Comparison of ENCODE assay signal across 11 mouse cellular contexts in the genomic region with DNA sequence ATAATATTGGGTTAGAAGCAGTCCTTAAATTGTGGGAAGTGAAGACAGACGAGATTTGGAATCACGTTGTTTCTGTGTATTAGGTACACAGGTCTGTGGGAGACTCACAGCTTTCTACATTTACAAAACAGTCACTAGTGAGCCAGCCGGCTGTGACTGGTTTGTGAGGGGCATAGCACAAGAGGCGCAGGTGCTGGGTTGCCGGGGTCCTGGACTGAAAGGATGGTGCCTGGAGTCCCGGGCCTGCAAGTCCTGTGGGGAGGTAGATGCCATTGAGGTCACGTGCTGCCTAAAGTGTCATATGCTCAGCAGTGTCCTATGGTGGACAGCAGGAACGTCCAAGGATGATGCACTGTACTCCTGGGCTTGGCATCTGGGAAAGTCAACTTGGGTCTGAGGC. TPM values are rescaled to one million over a fixed set of nuclear protein-coding genes. Genes with fewer than 3 reads are reported as not detected.
DNase-seq lines count a peak whose midpoint lies in the region; ATAC-seq and TF ChIP-seq lines count a peak whose summit lies in the region.
"Had no signal": no experiment of that assay in that cellular context is flagged by ENCODE, and none has a peak within 500 bp of the region (broad histone marks: within the 10 kb centered on the region; RNA-seq: fewer than 3 reads in every experiment).

No protein-coding gene starts in this region.

- WGBS in forebrain, embryonic 12.5 days = 44% methylated on average over 8 of the region's 8 CpGs
- WGBS in forebrain, embryonic 15.5 days = 34% methylated on average over 8 of the region's 8 CpGs
- WGBS in kidney, embryonic 15.5 days = 26% methylated on average over 8 of the region's 8 CpGs
- 53% methylated on average over 8 of the region's 8 CpGs for WGBS in stomach, postnatal 0 days

- H3K9me3 ChIP-seq in forebrain, embryonic 12.5 days = no peaks in the 10 kb centered on the region
- no peaks in the 10 kb centered on the region for H3K9me3 ChIP-seq in forebrain, embryonic 15.5 days
- no peaks in the 10 kb centered on the region for H3K9me3 ChIP-seq in kidney, embryonic 15.5 days (replicated peaks)
- H3K9me3 ChIP-seq in stomach, postnatal 0 days (ENCODE audit: control insufficient read depth, low read length) = no peaks in the 10 kb centered on the region
- H3K9me3 ChIP-seq: embryonic facial prominence, embryonic 13.5 days had no signal

- H3K27me3 ChIP-seq in forebrain, embryonic 12.5 days = no peaks in the 10 kb centered on the region
- H3K27me3 ChIP-seq in forebrain, embryonic 15.5 days = no peaks in the 10 kb centered on the region
- H3K27me3 ChIP-seq in kidney, embryonic 15.5 days = no peaks in the 10 kb centered on the region
- no peaks in the 10 kb centered on the region for H3K27me3 ChIP-seq in stomach, postnatal 0 days (ENCODE audit: control insufficient read depth, insufficient read depth, low read length)
- H3K27me3 ChIP-seq: embryonic facial prominence, embryonic 13.5 days had no signal

- no peak for DNase-seq in kidney, adult 11 months
- peak; percentile 27 for DNase-seq in thymus, postnatal 0 days (ENCODE audit: low spot score)
- DNase-seq in thymus, adult 18-20 months = no peak
- no peak for DNase-seq in stomach, postnatal 0 days (ENCODE audit: low spot score)
- DNase-seq in thymus, postnatal 10 days (ENCODE audit: low spot score in 2 of 2) = no peak
- DNase-seq: gastrocnemius, postnatal 36 days had no signal

- no peak for TF ChIP-seq EP300 in stomach, postnatal 0 days (optimal IDR thresholded peaks at IDR 0.05)

- no peak overlapping the region for H3K9ac ChIP-seq in forebrain, embryonic 12.5 days
- no peak overlapping the region for H3K9ac ChIP-seq in forebrain, embryonic 15.5 days (replicated peaks)
- no peak overlapping the region for H3K9ac ChIP-seq in kidney, embryonic 15.5 days
- H3K9ac ChIP-seq in stomach, postnatal 0 days (ENCODE audit: low read length) = 0 out of 2 replicates have a peak overlapping the region, but pooled peaks have one; percentile 27
- H3K9ac ChIP-seq: embryonic facial prominence, embryonic 13.5 days had no signal

- H3K4me2 ChIP-seq in forebrain, embryonic 12.5 days = no peak overlapping the region
- no peak overlapping the region for H3K4me2 ChIP-seq in forebrain, embryonic 15.5 days (replicated peaks)
- H3K4me2 ChIP-seq in kidney, embryonic 15.5 days = peak overlapping the region; percentile 26; the same call in 1 of the 2 replicates
- H3K4me2 ChIP-seq in stomach, postnatal 0 days (replicated peaks; ENCODE audit: low read depth) = no peak overlapping the region
- H3K4me2 ChIP-seq: embryonic facial prominence, embryonic 13.5 days had no signal

- no peaks in the 10 kb centered on the region for H3K36me3 ChIP-seq in forebrain, embryonic 12.5 days (replicated peaks)
- H3K36me3 ChIP-seq in forebrain, embryonic 15.5 days = no peaks in the 10 kb centered on the region
- H3K36me3 ChIP-seq in kidney, embryonic 15.5 days = no peaks in the 10 kb centered on the region
- H3K36me3 ChIP-seq in stomach, postnatal 0 days (ENCODE audit: control insufficient read depth, insufficient read depth, low read length) = no peaks in the 10 kb centered on the region
- H3K36me3 ChIP-seq: embryonic facial prominence, embryonic 13.5 days had no signal

- no peak overlapping the region for H3K4me3 ChIP-seq in forebrain, embryonic 12.5 days (replicated peaks)
- H3K4me3 ChIP-seq in forebrain, embryonic 15.5 days = no peak overlapping the region
- no peak overlapping the region for H3K4me3 ChIP-seq in kidney, embryonic 15.5 days (replicated peaks)
- no peak overlapping the region for H3K4me3 ChIP-seq in stomach, postnatal 0 days (ENCODE audit: low read depth, low read length)
- H3K4me3 ChIP-seq: embryonic facial prominence, embryonic 13.5 days had no signal

- H3K4me1 ChIP-seq in forebrain, embryonic 12.5 days = peaks cover 18% of the 10 kb centered on the region
- peaks cover 8% of the 10 kb centered on the region; the same call in 1 of the 2 replicates for H3K4me1 ChIP-seq in forebrain, embryonic 15.5 days
- peaks cover 34% of the 10 kb centered on the region for H3K4me1 ChIP-seq in kidney, embryonic 15.5 days
- no peaks in the 10 kb centered on the region; the same call in 1 of the 2 replicates for H3K4me1 ChIP-seq in stomach, postnatal 0 days (replicated peaks; ENCODE audit: control insufficient read depth, insufficient read depth)

- no peak for ATAC-seq in forebrain, embryonic 12.5 days (ENCODE audit: low FRiP score)
- ATAC-seq in forebrain, embryonic 15.5 days (replicated peaks) = no peak
- peak; percentile 44; the same call in 1 of the 2 replicates for ATAC-seq in kidney, embryonic 15.5 days (replicated peaks; ENCODE audit: low FRiP score)
- ATAC-seq in stomach, postnatal 0 days (ENCODE audit: low FRiP score, low TSS enrichment) = no peak
- ATAC-seq: activated CD4-positive, CD25-positive, alpha-beta regulatory T cell, adult 4 months had no signal

- peak overlapping the region; percentile 10; the same call in 1 of the 2 replicates for H3K27ac ChIP-seq in forebrain, embryonic 12.5 days
- no peak overlapping the region for H3K27ac ChIP-seq in forebrain, embryonic 15.5 days (replicated peaks)
- peak overlapping the region; percentile 66 for H3K27ac ChIP-seq in kidney, embryonic 15.5 days
- 0 out of 2 replicates have a peak overlapping the region, but pooled peaks have one; percentile 20 for H3K27ac ChIP-seq in stomach, postnatal 0 days (replicated peaks)
- H3K27ac ChIP-seq: embryonic facial prominence, embryonic 13.5 days had no signal

- TF ChIP-seq CTCF in stomach, postnatal 0 days (IDR thresholded peaks at IDR 0.05; ENCODE audit: low read depth) = no peak

RNA-seq across cellular contexts. Expression of a gene that starts 10.1 kb away (rescaled TPM):
- polyA plus RNA-seq in forebrain, embryonic 12.5 days (2016; fragmentation: Nextera tagmentation; extraction: Ambion mirVana) = 139 and 143 TPM in 2 replicates
- 120 and 130 TPM in 2 replicates for polyA plus RNA-seq in forebrain, embryonic 15.5 days (2015; fragmentation: Nextera tagmentation; extraction: Ambion mirVana)
- polyA plus RNA-seq in kidney, embryonic 15.5 days (2015; fragmentation: Nextera tagmentation; extraction: Ambion mirVana) = 151 and 157 TPM in 2 replicates
- polyA plus RNA-seq in thymus, postnatal 0 days (2015; fragmentation: Nextera tagmentation; extraction: Ambion mirVana) = 210 and 226 TPM in 2 replicates
- polyA plus RNA-seq in stomach, postnatal 0 days (2015; fragmentation: Nextera tagmentation; extraction: Ambion mirVana) = 139 and 144 TPM in 2 replicates

RNA-seq across cellular contexts. Expression of a gene that starts 12.4 kb away (rescaled TPM):
- 2.0 and 2.3 TPM in 2 replicates for polyA plus RNA-seq in forebrain, embryonic 12.5 days (2016; fragmentation: Nextera tagmentation; extraction: Ambion mirVana)
- polyA plus RNA-seq in forebrain, embryonic 15.5 days (2015; fragmentation: Nextera tagmentation; extraction: Ambion mirVana) = 2.1 and 2.4 TPM in 2 replicates
- 3.7 and 5.5 TPM in 2 replicates for polyA plus RNA-seq in kidney, embryonic 15.5 days (2015; fragmentation: Nextera tagmentation; extraction: Ambion mirVana)
- 15.7 and 19.1 TPM in 2 replicates for polyA plus RNA-seq in thymus, postnatal 0 days (2015; fragmentation: Nextera tagmentation; extraction: Ambion mirVana)
- 5.7 and 6.2 TPM in 2 replicates for polyA plus RNA-seq in stomach, postnatal 0 days (2015; fragmentation: Nextera tagmentation; extraction: Ambion mirVana)

RNA-seq across cellular contexts. Expression of a gene that starts 42.1 kb away (rescaled TPM):
- polyA plus RNA-seq in forebrain, embryonic 12.5 days (2016; fragmentation: Nextera tagmentation; extraction: Ambion mirVana) = 31.0 and 32.0 TPM in 2 replicates
- 29.1 and 32.8 TPM in 2 replicates for polyA plus RNA-seq in forebrain, embryonic 15.5 days (2015; fragmentation: Nextera tagmentation; extraction: Ambion mirVana)
- polyA plus RNA-seq in kidney, embryonic 15.5 days (2015; fragmentation: Nextera tagmentation; extraction: Ambion mirVana) = 55.2 and 56.4 TPM in 2 replicates
- 4.3 and 5.3 TPM in 2 replicates for polyA plus RNA-seq in thymus, postnatal 0 days (2015; fragmentation: Nextera tagmentation; extraction: Ambion mirVana)
- 14.5 and 15.9 TPM in 2 replicates for polyA plus RNA-seq in stomach, postnatal 0 days (2015; fragmentation: Nextera tagmentation; extraction: Ambion mirVana)
